Mouse (Mus musculus): ENCODE measurements around the gene Tmem94. TPM values are rescaled to one million over a fixed set of nuclear protein-coding genes. Genes with fewer than 3 reads are reported as not detected.

Gene Tmem94
- 22.7 and 34.8 TPM in 2 replicates for polyA plus RNA-seq (2012; ENCODE audit: insufficient read depth, low replicate concordance)

- Histone ChIP-seq H3K9me3 (no peaks in the 10 kb centered on the region), H3K36me3 (replicated peaks; ENCODE audit: low read length) (peaks cover 4% of the 10 kb centered on the region), H3K4me3 (replicated peaks) (peak within 1 kb of the TSS; percentile 95), H3K27me3 (replicated peaks) (no peaks in the 10 kb centered on the region), H3K4me1 (peaks cover 47% of the 10 kb centered on the region)
- TF ChIP-seq GATA1 (IDR thresholded peaks at IDR 0.05; ENCODE audit: borderline replicate concordance, low read length), result no peak
- no peak for TF ChIP-seq FLI1 (IDR thresholded peaks at IDR 0.05; ENCODE audit: low read length)
Observed at GRCm38 (mm10) chr11:115765103-115765606, at the start of gene Tmem94. Gene Tmem94 (plus strand): TSS chr11:115765433.

- TF ChIP-seq GATA1 (IDR thresholded peaks at IDR 0.05; ENCODE audit: borderline replicate concordance, low read length) (no peak), FLI1 (IDR thresholded peaks at IDR 0.05; ENCODE audit: low read length) (no peak)
- no peaks in the 10 kb centered on the region for H3K36me3 ChIP-seq (replicated peaks; ENCODE audit: low read length)
- peaks cover 3% of the 10 kb centered on the region; the same call in 1 of the 2 replicates for H3K9me3 ChIP-seq
- H3K27me3 ChIP-seq (replicated peaks), result peaks cover 2% of the 10 kb centered on the region
- peak overlapping the region; percentile 20 for H3K4me3 ChIP-seq (replicated peaks)
- peaks cover 55% of the 10 kb centered on the region for H3K4me1 ChIP-seq
Observed at GRCm38 (mm10) chr11:115716410-115717338, 48.6 kb upstream of the Tmem94 start.

DNA sequence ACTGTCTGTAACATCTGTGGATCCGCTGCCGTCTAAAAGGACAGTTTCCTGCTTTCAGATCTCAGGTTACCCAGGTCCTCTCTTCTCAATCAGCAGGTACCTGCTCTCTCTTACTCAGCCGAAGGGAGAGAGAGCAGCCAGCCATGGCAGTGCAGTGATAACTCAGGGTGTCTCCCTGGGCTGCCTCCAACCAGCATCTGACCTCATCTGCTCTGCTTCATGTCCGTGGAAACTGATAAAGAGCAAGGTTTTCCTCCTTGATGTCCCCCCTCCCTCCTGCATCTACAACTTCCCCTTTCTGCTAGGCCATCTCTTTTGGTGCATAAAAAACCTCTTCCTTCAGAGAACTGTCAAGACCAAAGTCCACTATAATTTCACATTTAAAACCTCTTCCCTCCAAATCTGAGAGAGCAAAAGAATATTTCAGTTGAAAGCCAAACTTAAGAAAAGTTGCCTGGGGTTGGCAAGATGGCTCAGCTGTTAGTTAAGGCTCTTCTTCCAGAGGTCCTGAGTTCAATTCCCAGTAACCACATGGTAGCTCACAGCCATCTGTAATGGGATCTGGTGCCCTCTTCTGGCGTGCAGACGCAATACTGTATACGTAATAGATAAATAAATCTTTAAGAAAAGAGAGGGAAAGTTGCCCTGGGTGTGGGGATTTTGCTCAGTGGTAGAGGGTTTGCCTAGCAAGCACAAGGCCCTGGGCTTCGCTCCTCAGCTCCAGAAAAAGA, 47.4 kb upstream of the Tmem94 start:
- Histone ChIP-seq H3K9me3 (peaks cover 3% of the 10 kb centered on the region; the same call in 1 of the 2 replicates), H3K4me1 (peaks cover 49% of the 10 kb centered on the region), H3K4me3 (replicated peaks) (peak overlapping the region; percentile 59), H3K27me3 (replicated peaks) (peaks cover 2% of the 10 kb centered on the region), H3K36me3 (replicated peaks; ENCODE audit: low read length) (no peaks in the 10 kb centered on the region)
- no peak for TF ChIP-seq GATA1 (IDR thresholded peaks at IDR 0.05; ENCODE audit: borderline replicate concordance, low read length)
- no peak for TF ChIP-seq FLI1 (IDR thresholded peaks at IDR 0.05; ENCODE audit: low read length)

DNA sequence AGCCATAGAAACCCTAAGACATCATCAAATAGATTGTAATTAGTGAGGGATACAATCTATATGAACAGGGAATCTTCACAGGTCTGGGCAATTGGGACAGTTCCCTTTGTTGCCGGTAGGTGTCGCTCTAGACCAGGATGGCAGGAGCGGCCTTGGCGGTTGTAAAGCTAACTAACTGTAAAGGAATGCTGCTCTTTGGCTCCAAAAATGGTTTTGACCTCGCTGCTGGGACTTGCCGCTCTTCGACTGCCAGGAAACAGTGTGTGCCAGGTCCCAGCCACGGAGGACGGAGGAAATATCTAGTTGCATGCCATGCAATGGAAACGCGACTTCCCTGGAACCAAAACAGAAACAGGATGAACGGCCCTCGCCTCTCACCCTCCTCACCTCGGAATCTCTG, 42.6 kb upstream of the Tmem94 start:
- TF ChIP-seq FLI1 (IDR thresholded peaks at IDR 0.05; ENCODE audit: low read length) (no peak), GATA1 (IDR thresholded peaks at IDR 0.05; ENCODE audit: borderline replicate concordance, low read length) (no peak)
- Histone ChIP-seq H3K4me3 (replicated peaks) (peak overlapping the region; percentile 81), H3K27me3 (replicated peaks) (peaks cover 3% of the 10 kb centered on the region), H3K36me3 (replicated peaks; ENCODE audit: low read length) (no peaks in the 10 kb centered on the region), H3K4me1 (peaks cover 14% of the 10 kb centered on the region), H3K9me3 (peaks cover 3% of the 10 kb centered on the region; the same call in 1 of the 2 replicates)

GRCm38 (mm10) chr11:115723231-115723630, 42.0 kb upstream of the Tmem94 start:
- Histone ChIP-seq H3K36me3 (replicated peaks; ENCODE audit: low read length) (no peaks in the 10 kb centered on the region), H3K9me3 (peaks cover 3% of the 10 kb centered on the region; the same call in 1 of the 2 replicates), H3K4me3 (replicated peaks) (no peak overlapping the region), H3K4me1 (peaks cover 8% of the 10 kb centered on the region), H3K27me3 (replicated peaks) (peaks cover 3% of the 10 kb centered on the region)
- TF ChIP-seq GATA1 (IDR thresholded peaks at IDR 0.05; ENCODE audit: borderline replicate concordance, low read length), result no peak
- TF ChIP-seq FLI1 (IDR thresholded peaks at IDR 0.05; ENCODE audit: low read length), result no peak

DNA sequence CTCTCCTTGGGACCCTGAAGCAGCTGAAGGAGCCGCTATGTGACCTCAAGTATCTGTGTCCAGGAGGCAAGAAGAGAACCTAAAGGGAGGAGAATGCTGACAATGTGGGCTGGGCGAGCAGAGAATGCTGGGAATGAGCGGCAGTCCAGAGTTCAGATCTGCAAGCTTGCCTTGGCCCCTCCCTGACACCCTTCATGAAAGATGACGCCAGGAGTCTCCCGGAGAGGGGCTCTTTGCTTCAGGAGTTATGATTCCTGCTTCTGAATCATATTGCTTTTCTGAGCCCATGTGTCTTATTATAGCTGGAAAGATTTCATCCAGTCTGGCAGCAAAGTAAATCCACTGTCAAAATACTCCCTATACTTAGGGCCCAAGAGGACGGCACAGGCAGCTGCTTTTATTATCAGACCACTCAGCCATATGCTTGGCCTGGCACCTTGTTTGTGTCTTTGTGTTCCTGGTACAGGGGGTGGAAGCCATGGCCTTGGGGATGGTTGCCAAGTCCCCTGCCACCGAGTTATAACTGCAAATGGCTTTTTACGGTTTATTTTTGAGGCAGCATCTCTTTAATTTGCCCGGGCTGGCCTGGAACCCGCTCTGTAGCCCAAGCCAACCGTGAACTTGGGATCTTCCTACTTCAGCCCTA, 31.1 kb upstream of the Tmem94 start:
- H3K27me3 ChIP-seq (replicated peaks), result peaks cover 14% of the 10 kb centered on the region
- TF ChIP-seq GATA1 (IDR thresholded peaks at IDR 0.05; ENCODE audit: borderline replicate concordance, low read length) (no peak), FLI1 (IDR thresholded peaks at IDR 0.05; ENCODE audit: low read length) (no peak)
- H3K4me1 ChIP-seq, result no peaks in the 10 kb centered on the region
- no peaks in the 10 kb centered on the region for H3K9me3 ChIP-seq
- H3K4me3 ChIP-seq (replicated peaks), result no peak overlapping the region
- no peaks in the 10 kb centered on the region for H3K36me3 ChIP-seq (replicated peaks; ENCODE audit: low read length)

DNA sequence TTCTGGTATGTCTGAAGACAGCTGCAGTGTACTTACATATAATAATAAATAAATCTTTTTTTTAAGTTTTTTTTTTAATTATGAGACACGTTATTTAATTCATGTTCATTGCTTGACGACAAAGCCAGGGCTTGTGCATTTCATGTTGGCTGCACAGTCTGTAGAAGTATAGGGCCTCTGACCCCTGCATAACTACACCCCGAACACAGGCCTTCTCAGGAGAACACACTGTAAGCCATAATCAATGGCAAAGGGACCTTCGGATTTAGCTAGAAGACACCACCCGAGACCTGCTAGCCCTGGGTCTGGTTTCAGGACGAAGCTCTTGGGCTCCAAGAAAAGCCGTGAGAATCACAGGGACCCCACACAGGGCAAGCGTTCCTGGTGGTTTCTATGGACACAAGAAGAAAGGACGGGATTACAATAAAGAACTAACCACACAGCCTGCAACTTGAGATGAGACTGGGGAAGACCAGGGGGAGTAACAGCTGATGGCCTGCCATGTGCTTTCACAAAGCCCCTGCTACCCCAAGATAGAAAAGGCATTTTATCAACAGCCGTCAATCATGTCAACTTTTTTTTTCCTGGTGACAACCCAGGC, 27.5 kb upstream of the Tmem94 start:
- no peak for TF ChIP-seq GATA1 (IDR thresholded peaks at IDR 0.05; ENCODE audit: borderline replicate concordance, low read length)
- TF ChIP-seq FLI1 (IDR thresholded peaks at IDR 0.05; ENCODE audit: low read length), result no peak
- Histone ChIP-seq H3K27me3 (replicated peaks) (peaks cover 28% of the 10 kb centered on the region), H3K4me1 (peaks cover 2% of the 10 kb centered on the region; the same call in 1 of the 2 replicates), H3K4me3 (replicated peaks) (no peak overlapping the region), H3K36me3 (replicated peaks; ENCODE audit: low read length) (no peaks in the 10 kb centered on the region), H3K9me3 (no peaks in the 10 kb centered on the region)

DNA sequence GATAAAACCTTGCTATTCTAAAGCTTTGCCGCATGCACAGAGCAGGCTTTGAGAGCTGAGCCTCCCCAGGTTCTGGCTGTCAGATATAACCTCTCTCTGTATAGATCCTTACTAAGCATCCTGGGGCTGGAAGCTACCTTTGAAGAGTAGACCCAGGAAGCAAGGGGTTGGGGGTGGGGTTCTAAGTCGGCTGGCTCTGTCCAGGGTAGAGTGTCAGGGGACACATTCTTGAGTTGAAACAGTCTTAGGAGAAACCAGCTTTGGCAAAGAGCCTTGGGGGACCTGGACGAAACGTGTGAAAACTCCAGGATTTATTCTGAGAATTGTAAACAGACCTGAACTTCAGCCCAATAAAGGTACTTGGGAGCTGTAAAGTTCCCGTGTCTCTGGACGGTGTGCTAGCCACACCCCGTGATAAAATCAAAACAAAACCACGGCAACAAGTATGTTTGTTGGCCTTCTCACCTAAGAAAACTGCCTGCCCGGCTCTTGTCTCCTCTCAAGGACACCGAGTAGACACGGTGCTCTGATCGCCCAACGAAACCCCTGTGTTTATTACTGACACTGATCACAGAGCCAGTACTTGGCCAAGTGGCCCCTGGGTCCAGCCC, 26.9 kb upstream of the Tmem94 start:
- peaks cover 3% of the 10 kb centered on the region; the same call in 1 of the 2 replicates for H3K4me1 ChIP-seq
- H3K9me3 ChIP-seq, result no peaks in the 10 kb centered on the region
- H3K4me3 ChIP-seq (replicated peaks), result no peak overlapping the region
- H3K36me3 ChIP-seq (replicated peaks; ENCODE audit: low read length), result no peaks in the 10 kb centered on the region
- no peak for TF ChIP-seq GATA1 (IDR thresholded peaks at IDR 0.05; ENCODE audit: borderline replicate concordance, low read length)
- TF ChIP-seq FLI1 (IDR thresholded peaks at IDR 0.05; ENCODE audit: low read length), result no peak
- peaks cover 34% of the 10 kb centered on the region for H3K27me3 ChIP-seq (replicated peaks)

Data from megakaryocyte, embryonic 14.5 days (primary cell).